Mouse (Mus musculus) T-helper 1 cell (primary cell): Measurements from ENCODE around the gene Tomt.

Experiments used
- in situ Hi-C: fragments of 300-600 bp; cut with MboI, MseI; formaldehyde crosslinking; loops from one replicate; pipeline ENCODE4 v1.15.1; 2025; ENCODE audit warnings: high pct_unique_total_duplicates

The Tomt gene

GRCm38 (mm10) chr7:101862291-101862690, 43.9 kb downstream of the Tomt start:
- in situ Hi-C loops: no loop called here

DNA sequence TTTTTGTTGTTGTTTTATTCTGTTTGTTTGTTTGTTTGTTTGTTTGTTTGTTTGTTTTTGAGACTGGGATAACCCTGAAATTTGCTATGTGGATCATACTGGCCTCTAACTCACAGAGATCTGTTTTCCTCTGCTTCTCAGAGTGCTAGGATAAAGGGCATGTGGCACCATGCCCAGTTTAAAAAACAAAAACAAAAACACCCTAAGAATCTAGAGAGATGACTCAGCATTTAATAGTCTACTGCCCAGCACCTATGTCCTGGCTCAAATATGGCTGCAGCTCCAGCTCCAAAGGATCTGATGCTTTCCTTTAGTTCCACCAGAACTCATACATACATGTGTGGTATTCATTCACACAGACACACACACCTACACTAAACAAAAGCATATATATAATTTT, 45.2 kb downstream of the Tomt start:
- in situ Hi-C loops: no loop called here

GRCm38 (mm10) chr7:101858362-101858761, 47.8 kb downstream of the Tomt start:
- in situ Hi-C loops: no loop called here

DNA sequence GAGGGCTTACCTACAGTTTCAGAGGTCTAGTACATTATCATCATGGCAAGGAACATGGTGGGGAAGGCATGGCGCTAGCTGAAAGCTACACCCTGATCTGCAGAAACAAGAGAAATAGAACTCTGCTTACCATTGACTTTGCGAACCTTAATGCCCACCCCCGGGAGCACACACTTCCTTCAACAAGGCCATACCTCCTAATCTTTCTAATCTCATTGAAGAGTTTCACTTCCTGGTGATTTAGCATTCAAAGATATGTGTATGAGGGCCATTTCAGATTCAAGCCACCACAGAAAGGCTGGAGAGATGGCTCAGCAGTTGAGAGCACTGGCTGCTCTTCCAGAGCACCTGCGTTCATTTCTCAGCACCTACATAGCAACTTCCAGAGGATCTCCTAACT, 49.1 kb downstream of the Tomt start, which contains the start of gene Folr2:
Gene Folr2 (minus strand): TSS at position 101 of the 400 bp plus-strand sequence.
- in situ Hi-C loops: no loop called here

- in situ Hi-C loops: no loop called here
These were observed 52.3 kb downstream of the Tomt start for GRCm38 (mm10) chr7:101853816-101854215.

GRCm38 (mm10) chr7:101852846-101853245, 53.3 kb downstream of the Tomt start:
- in situ Hi-C loops: no loop called here

GRCm38 (mm10) chr7:101851689-101852088, 54.5 kb downstream of the Tomt start:
- in situ Hi-C loops: no loop called here
